Mouse (Mus musculus): ENCODE measurements around the gene Cand1.

The Cand1 gene

DNA sequence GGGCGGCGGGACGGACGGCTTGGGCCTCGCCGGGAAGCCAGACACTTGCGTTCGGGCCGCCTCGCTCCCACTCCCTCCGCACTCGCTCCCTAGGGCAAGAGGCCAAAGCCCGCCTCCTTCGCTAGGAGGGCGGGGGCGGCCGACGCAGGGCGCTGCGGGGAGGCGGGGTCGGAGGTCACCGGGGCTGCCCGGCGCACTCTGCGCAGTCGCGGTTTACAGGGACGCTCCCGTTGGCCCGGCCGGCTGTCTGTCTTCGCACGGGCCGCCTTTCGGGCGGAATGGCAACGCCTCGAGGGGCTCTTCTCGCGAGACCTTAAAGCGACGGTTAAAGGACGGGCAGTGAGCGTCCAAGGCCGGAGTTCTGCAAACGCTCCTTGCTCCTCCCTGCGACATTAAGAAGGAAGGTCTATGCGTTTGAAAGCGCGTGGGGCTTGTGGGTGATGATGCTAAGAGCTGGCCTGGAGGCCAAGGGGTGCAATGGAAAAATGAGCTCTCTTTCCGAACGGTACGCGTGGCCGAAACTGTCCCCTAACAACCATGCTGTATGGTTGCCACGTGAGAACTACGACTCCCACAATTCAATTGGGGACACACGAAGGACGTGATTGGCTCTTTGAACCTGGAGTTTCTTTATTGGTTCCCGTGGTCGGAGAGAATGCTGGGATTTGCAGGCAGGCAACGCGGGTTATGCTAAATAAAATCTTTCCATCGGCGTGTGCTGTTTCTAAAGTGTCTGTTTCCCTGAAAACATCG lies at the start of gene Cand1:
Cand1 (minus strand) TSS at position 87 of the 753 bp plus-strand sequence.
- DNase-seq (ENCODE audit: low spot score): peak; percentile 97

DNA sequence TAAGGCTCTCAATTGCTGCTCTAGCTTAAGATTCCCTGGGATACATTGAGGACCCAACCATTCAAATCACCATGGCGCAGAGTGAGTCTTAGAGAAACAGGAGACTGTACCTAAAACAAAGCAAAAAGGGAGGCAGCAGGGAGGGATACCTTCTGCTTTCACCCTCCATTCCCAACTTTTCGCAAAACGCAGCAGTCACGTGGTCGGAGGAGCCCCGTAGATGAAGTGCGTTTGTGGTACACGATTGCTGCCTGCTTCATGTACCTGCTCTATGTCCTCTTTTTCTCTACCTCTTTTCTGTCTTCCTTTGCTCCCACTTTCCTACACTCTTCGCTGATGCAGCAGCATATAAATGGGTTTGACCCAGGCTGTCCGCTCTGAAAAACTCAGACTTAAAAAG lies 39.0 kb upstream of the Cand1 start:
- no peak for DNase-seq (ENCODE audit: low spot score)

DNA sequence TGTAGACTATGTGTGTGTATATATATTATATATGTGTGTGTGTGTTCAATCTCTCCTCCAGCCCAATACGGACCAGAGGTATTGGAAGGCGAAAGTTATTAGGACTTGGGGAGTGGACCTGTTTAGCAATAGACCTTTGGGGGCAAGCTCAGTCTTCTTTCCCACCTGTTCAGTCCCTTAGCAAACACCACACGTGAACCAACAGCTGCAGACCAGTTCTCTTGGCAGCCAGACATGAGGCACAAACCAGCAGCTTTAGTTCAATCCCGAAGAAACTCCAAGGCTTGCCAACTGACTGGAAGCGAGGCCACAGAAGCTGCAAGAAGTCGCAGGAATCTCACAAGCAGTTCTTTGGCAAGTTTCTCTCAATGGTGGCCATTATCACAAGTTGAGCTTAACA lies 34.5 kb upstream of the Cand1 start:
- DNase-seq (ENCODE audit: low spot score): no peak

DNA sequence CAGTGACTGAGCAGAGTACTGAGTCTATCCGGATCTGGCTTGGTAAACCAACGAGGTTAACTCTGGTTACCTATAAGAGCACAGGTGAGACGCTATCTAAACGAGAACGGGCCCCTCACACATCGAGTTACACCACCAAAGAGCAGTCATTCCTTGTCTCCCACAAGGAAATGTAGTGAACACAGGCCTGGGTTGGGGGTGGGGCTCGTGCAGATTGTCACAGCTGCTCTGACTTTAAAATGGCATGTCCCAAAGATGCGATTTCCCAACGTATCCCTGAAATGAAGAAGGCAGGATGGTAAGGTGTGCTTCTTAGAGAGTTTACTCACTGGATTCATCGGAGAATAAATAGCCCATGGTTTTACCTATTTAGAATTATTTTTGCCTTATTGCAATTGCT lies 32.7 kb upstream of the Cand1 start:
- no peak for DNase-seq (ENCODE audit: low spot score)

DNA sequence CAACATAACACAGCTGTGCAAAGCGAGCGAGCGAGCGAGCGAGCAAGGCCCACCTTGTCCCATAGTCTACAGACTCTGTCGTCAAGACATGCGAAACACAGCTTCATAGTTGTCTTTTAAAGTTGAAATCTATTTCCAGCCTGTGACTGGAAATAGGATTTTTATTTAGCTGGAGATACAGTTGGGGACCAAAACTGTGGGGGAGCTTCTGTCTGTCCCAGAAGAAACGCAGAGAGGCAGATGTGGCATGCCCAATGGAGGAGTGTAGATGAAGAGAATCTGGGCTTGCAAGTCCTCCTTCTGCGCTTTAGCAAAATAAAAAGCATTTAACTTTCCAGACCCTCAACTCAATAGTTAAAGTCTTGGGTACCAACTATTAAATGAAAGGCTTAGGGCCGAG lies 32.1 kb upstream of the Cand1 start:
- DNase-seq (ENCODE audit: low spot score): no peak

DNA sequence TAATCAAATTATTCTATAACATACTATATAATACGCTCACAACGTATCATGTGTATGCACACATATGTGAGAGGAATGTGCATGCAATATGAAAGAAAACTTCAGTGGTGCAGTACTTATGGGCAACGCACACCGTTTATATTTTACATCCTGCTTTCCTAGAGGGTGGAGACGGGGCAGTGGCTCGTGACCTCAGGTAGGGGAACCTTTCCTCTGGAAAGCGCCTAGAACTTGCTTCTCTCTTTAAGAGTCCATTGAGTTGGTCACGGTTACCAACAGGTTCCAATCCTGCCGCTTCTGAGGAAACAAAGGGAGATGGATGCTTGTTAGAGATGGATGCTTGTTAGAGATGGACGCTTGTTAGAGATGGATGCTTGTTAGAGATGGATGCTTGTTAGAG lies 31.2 kb upstream of the Cand1 start:
- no peak for DNase-seq (ENCODE audit: low spot score)

DNA sequence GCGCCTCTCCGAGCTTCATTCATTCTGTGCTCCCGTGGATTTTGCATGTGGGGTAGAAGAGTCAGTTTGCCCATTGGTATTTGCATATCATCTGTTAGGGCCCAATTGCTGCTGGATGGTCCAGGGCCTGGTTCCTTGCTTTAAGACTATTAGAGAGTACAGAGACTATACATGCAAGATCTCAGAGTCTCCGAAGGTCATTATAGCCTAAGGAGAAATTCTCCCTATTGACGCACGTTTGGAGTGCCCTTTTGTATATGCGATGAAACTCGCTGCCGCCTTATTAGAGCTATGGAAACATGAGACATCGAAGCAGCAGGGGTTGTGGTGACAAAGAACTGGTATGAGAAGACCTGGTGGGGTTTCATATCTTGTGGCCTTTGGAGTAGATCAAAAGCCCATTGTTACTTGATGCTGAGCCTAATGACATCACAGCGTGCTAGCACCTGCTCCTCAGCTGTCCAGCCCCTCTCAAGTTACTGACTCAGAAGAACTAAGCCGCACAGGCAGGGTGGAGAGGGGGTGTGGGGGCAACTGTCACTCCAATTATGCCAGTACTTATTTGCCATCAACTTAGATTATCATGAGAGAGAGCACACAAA lies 30.6 kb upstream of the Cand1 start:
- no peak for DNase-seq (ENCODE audit: low spot score)

DNA sequence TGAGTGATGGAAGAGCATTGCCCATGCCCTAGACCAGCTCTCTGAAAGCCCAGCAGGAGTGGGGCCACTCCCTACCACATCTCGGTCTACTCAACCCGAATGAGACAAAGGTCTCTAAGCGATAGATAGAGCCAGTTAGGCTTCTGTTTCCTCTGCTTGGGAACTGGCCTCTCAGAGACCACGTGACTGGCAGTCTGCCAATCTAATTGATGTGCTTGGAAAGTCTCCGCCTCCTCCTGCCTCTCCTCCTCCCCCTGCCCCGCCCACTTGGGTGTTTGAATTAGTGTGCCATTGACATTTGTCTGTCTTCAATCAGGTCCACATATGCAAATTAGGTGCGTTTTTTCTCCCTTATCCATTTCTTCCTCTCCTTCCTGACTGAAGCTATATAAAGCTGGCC lies 24.9 kb upstream of the Cand1 start:
- no peak for DNase-seq (ENCODE audit: low spot score)

DNA sequence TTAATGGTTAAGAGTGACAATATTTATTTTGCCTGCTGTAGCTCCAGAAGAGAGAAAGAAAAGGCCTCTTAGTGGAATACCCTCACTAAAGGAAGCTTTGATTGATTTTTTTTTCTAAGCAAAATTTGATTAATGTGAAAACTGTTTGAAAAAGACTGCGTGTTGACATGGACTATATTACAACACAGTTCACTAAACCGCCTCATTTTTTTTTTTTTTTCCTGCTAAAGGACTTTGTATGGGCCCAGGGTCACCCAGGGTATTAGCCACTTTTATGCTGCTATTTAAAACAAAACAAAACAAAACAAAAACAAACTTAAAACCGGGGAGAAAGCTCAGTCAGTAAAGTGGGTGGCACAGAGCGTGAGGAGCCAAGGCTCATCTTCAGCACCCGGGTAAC lies 23.0 kb upstream of the Cand1 start:
- DNase-seq (ENCODE audit: low spot score): no peak

DNA sequence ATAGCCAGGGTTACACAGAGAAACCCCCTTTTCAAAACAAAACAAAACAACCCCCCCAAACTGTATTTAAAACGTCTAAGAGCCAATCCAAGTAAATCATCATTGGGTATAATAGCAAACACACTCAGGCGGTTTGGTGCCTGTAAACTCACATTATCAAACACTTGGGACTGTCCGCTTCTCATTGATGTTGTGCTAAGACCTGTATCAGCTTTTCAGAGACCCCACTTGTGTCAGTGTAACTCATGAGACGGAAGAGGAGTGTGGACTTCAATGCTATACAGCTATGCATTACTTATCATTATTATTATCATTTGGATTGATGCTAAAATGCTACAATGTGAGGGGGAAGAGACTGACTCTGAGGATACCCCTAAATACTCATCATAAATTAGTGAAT lies 18.0 kb upstream of the Cand1 start:
- no peak for DNase-seq (ENCODE audit: low spot score)

DNA sequence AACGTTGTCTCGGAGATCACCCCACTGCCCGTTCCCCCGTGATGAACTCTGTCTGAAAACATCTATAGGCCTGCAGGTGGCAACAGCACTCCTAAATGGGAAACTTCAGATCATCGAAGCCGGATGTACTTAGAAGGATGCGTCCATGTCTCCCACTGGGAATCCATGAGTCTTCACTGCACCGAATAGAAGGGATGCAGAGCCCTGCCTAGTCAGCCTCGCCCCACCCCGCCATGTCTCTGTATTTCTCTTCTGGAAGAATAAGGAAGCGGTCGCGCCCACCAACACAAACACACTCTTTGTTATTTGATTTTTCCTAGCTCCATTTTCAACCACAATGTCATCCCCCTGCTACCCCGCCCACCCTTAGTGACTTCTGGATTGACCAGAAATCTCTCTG lies 4.3 kb upstream of the Cand1 start:
- no peak for DNase-seq (ENCODE audit: low spot score)

DNA sequence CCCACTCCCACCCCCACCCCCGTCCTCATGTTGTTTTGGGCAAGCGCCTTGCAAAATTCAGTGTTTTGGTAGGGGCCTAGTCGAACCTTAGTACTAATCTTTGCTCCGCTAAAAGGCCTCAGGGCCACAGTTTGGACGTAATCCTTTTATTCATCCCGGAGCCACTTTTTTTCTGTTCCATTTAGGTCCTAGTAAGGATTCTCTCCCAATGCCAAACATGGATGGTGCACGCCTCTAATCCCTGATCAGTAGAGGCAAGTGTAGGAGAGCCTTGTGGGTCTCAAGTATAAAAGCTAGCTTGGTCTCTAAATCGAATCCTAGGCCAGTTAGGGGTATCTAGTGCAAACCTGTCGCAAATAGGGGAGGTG lies 851 bp upstream of the Cand1 start:
- DNase-seq (ENCODE audit: low spot score): no peak

DNA sequence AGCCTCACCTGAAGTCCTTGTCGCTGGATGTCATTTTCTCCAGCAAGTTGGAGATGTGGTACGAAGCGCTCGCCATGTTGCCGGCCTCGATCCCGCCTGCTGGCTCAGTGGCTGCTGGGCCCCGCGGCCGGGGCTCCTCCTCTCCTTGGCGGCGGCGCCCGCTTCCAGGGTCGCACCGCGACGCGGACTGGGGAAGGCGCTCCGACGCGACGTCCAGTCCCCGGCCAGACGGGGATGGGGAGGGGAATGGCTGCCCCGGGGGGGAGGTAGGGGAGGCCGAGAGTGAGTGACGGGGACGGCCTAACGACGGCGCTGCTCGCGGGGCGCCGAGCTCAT lies 254 bp downstream of the Cand1 start:
- DNase-seq (ENCODE audit: low spot score): no peak

DNA sequence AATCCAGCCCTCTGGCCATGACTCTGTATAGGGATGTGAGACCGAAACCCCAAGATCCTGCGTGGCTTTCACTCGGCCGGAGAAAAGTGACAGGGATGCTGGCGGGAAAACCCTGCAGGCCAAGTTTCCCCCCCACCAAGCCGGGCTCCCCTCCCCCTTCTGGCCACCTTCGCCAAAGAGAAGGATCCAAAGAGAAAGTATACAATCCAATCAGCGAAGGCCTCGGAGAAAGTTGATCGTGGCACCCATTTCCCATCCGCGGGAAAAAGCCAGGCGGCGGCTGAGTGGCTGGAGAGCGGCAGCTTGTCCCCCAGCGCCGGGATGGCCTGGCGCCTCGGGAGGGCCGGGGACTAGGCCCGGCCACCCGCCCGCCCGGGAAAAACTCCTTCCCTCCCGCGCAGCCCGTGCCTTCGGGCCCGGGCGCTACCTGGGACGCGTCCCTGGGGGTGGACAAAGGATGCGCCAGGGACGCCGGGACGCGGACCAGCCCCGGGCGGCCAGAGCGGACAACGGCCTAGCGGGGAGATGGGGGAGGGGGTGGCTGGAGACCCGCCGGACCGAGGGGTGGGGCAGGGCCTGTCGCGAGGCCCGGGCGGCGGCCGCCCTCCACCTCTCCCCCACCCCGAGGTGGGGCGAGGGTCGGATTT lies 747 bp downstream of the Cand1 start:
- DNase-seq (ENCODE audit: low spot score): peak; percentile 32

DNA sequence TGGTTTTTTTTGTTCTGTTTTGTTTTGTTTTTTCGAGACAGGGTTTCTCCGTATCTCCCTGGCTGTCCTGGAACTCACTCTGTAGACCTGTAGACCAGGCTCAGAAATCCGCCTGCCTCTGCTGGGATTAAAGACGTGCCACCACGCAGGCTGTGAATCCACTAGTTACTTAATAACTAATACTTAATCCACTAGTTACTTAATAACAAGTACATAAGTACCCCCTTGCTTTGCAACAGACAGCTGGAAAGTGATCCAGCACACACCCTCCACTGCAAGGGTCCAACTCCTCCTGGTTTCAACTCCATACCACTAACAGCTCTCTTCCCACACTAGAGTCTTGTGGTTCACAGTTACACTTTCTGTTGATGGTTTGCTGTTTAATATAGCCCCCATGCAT lies 8.3 kb downstream of the Cand1 start:
- DNase-seq (ENCODE audit: low spot score): no peak

DNA sequence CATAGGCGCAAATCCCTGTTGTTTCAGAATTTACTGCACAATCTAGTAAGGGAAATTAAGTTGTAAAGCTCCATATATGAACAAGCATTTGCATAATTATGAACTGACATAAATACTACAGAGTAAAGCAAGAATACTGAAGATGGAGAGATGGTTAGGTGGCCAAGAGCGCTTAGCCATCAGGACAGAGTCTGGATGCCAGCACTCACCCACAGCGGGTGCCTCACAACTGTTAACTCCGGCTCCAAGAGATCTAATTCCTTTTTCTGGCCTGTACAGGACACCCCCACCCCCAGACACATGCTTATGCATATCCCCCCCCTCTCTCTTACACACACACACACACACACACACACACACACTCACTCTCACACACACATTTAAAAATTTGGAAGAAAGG lies 9.2 kb downstream of the Cand1 start:
- DNase-seq (ENCODE audit: low spot score): no peak

DNA sequence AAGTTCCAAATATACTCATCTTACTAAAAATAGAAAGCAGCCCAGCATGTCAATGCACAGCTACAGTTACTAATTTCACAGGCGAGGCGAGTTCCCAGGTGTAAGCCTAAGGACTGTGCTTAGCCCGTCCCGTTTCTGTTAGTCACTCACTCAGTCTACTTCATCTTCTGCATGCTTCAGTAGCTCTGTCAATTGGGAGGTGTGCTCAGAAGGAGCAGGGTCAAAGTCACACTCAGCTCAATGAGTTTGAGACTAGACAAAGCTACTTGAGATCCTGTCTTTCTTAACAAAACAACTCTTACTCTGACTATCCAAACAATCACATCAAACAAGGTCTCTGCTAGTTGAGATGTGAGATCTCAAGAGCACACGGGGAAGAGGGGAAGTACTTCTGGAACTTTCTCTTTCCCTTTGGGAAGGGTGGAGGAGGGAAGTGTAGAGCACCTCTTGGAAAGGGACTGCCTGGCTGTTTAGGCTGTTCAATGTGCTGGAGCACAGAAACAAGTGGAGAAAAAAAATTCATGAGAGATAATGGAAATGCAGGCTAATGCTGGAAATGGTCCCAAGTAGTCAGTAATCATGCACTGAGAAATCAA lies 9.7 kb downstream of the Cand1 start:
- no peak for DNase-seq (ENCODE audit: low spot score)

DNA sequence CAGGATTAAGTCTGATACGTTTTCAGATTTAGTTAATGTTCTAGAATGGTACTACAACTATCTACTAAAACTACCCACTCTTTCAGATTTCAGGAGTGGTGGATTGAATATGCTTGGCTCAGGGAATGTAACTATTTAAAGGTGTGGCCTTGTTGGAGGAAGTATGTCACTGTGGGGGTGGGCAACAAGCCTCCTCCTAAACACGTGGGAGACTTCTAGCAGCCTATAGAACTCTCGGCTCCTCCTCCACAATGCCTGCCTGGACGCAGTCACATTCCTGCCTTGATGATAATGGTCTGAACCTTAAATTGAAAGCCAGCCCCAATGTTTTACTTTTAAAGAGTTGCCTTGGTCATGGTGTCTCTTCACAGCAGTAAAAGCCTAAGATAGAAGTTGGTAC lies 16.2 kb downstream of the Cand1 start:
- no peak for DNase-seq (ENCODE audit: low spot score)

DNA sequence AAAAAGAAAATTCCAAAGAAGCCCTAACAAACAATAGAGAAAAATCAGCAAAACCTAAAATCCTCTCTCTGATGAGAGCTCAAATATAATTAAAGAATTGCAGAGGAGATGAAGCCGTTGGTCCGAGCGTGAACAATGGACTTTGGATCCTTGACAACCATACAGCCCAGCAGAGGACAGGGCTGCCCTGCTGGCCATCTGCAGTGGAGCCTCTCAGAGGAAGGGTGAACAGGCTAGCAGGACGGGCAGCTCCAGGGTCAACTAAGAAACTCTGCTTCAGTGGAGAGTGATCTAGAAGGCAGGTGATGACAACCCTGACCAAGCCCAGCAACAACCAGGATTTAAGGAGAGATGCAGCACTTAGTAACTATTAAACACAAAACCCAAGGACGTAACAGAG lies 18.2 kb downstream of the Cand1 start:
- no peak for DNase-seq (ENCODE audit: low spot score)

DNA sequence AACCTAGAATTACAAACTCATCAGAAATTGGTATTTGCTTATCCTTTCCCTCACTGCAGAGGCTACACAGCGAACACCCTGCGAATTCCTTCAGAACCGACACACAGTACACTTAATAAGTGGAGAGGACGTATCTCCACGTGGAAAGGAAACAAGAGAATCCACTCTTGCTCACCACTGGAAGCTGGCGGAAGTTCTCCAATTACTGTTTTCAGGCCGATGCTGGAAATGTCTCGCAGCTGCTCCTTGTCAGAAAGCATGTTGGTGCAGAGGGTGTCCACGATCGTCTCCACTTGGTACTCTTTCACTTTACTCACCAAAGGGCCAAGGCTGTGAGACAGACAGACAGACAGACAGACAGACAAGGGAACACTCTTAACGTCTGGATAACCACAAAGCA lies 20.4 kb downstream of the Cand1 start:
- DNase-seq (ENCODE audit: low spot score): no peak

DNA sequence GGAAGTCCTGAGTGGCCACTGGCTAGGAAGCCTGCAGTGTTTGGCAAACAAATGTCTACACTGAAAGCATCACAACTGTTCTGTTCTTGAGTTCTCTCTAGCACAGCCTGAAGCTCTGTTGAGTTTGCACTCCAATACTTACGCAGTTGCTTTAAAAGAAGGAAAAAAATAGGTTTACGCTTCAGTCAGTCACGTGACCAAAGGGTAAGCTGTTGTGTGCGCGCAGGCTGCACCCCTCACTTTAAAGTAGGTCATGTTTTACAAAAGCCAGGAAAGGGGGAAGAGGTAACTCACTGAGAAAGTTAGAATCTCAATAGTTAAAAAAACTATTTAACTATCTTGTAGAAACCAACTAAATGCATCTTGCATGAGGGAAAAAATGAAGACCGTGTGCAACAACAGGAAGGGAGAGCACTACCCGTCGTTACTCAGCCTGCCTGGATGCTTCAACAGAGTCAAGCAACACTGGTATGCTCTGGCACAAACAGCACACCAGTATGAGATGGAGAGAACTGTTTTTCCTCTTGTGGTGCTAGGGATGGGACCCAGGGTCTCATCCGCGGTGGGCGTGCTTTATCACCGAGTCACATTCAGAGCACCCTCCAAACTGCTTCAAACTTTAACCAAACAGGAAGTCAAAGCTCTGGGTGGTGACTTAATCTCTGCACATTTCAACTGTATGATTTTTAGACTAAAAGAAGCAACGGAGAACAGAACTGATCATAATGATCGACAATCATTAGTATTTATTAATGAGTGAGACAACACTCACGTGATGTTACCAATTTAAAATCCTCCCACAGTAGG lies 21.4 kb downstream of the Cand1 start:
- no peak for DNase-seq (ENCODE audit: low spot score)

DNA sequence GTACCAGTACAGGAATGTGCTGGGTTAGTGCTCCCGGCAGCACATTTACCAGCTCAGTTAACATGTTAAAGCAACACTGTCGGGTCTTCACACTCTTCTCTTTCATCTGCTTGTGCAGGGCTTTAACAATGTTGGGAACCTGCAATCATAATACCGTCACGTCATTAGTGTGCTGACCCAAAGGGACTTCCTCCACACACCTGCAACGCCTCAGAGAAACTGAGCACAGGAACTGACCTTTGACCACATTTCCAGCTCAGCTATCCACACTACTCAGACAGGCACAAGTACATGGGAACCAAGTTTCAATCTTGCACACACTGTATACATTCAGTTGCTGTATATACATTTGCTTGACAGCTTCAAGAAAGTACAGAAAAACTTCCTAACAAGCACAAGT lies 27.4 kb downstream of the Cand1 start:
- no peak for DNase-seq (ENCODE audit: low spot score)

DNA sequence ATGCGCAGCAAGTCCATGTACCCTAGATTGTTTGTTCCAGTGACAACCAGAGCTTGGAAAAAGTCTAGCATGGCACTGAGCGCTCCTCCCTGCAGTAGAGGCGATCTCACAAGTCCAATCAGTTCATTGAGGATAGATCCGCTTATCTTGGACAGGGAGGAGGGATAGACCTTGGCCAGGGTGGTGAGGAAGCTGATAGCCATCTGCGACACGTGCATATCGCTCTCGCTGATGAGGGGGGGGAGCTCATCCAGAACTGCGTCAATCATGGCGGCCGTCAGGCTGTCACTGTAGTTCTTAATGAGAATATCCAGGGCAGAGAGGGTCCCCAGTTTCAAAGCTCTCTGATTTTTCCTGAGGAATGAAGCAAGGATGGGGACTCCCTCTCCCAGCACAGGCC lies 28.6 kb downstream of the Cand1 start:
- no peak for DNase-seq (ENCODE audit: low spot score)

Data from c-Kit-positive CD71-positive TER-119-positive erythroid progenitor cells, embryonic 14.5 days (primary cell).